Mouse (Mus musculus) kidney, postnatal 25 days (tissue): Measurements from ENCODE around the gene Cd200.

Experiments used
- DNase-seq, 2 experiments: peaks; one replicate each; pipeline ENCODE4 v3.0.0; 2021; ENCODE audit warnings: mixed read lengths in 2 of 2

The Cd200 gene

GRCm38 (mm10) chr16:45334376-45334765, 74.5 kb downstream of the Cd200 start:
- DNase-seq, result no peak

- peak in 1 of 2 experiments; percentile 36 for DNase-seq
Measured at GRCm38 (mm10) chr16:45333678-45334375, 75.0 kb downstream of the Cd200 start.

GRCm38 (mm10) chr16:45332591-45332990, 76.3 kb downstream of the Cd200 start:
- DNase-seq, result no peak
